1 mouse cellular context compared by ENCODE assay signal in the genomic region with DNA sequence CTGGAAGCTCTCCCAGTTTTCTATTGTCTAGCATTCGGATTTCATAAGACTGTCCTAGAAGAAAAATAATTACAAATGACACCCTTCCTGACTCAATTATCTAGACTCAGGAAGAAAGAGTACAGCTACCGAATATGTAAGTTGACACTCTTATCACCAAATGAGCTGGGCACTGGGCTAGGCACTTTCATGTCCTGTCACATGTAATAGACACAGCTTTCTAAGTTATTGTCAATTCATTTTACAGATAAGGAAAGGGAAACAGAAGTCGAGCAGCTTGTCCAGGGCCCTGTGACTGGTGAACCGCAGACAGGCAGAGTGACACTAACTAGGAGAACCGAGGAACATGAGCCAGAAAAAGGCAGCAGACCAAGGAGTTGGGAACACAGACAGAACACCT.
TF ChIP-seq lines count a peak whose summit lies in the region.

No protein-coding gene starts in this region.

TF ChIP-seq in MEL, 35 proteins besides CTCF, POLR2A, EP300 and RAD21 (continued from another document):
- peak; percentile 22; the same call in 1 of the 2 replicates for TF ChIP-seq ZNF384 (IDR thresholded peaks at IDR 0.05; ENCODE audit: low read depth, low read length)
- TF ChIP-seq GABPA (IDR thresholded peaks at IDR 0.05; ENCODE audit: low read depth, low read length) = no peak
- 0 out of 2 replicates have a peak, but pooled peaks have one; percentile 52 for TF ChIP-seq ELF1 (IDR thresholded peaks at IDR 0.05; ENCODE audit: low read depth, low read length)
- peak; percentile 72 for TF ChIP-seq USF1 (IDR thresholded peaks at IDR 0.05; ENCODE audit: low read depth, low read length)
- peak; percentile 94 for TF ChIP-seq MXI1 (IDR thresholded peaks at IDR 0.05; ENCODE audit: low read depth, low read length)
- peak; percentile 56; the same call in 1 of the 2 replicates for TF ChIP-seq TCF12 (IDR thresholded peaks at IDR 0.05; ENCODE audit: low read depth, low read length)
- TF ChIP-seq BHLHE40 (IDR thresholded peaks at IDR 0.05; ENCODE audit: borderline replicate concordance, low read depth, low read length) = peak; percentile 72
- no peak for TF ChIP-seq MAFK (IDR thresholded peaks at IDR 0.05; ENCODE audit: borderline replicate concordance, low read depth, low read length)
- TF ChIP-seq HCFC1 (IDR thresholded peaks at IDR 0.05; ENCODE audit: low read depth, low read length) = 0 out of 2 replicates have a peak, but pooled peaks have one; percentile 37
- TF ChIP-seq RCOR1 (IDR thresholded peaks at IDR 0.05; ENCODE audit: low read depth, low read length) = no peak; the same call in 1 of the 2 replicates
- TF ChIP-seq MEF2A (IDR thresholded peaks at IDR 0.05; ENCODE audit: extremely low read depth, insufficient replicate concordance, low read depth, low read length, poor library complexity, severe bottlenecking) = peak; percentile 37; the same call in 1 of the 2 replicates
- TF ChIP-seq SIN3A (IDR thresholded peaks at IDR 0.05; ENCODE audit: low read length) = peak; percentile 91
- TF ChIP-seq ETS1 (IDR thresholded peaks at IDR 0.05; ENCODE audit: low read depth, low read length) = peak; percentile 91
- peak; percentile 50; the same call in 1 of the 2 replicates for TF ChIP-seq TAL1 (IDR thresholded peaks at IDR 0.05; ENCODE audit: low read length)
